Mouse (Mus musculus): ENCODE measurements around the gene Inf2.

Inf2 gene

DNA sequence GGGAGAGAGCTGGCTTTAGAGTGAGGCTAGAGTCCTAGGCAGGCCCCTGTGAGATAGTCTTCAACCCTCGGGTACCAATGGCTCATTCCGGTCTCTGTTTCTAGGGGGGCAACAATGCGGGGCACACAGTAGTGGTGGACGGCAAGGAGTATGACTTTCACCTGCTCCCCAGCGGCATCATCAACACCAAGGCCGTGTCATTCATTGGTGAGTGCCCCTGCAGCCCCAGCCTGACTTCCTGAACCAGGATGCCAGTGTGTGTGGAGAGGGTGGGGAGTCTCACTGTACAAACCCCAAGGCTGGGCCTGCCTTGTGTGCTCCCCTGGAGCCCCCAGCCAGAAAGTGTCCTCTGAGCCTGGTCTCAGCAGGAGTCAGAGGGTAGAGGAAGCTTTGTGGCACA lies 39.6 kb downstream of the Inf2 start:
- DNase-seq: no peak

DNA sequence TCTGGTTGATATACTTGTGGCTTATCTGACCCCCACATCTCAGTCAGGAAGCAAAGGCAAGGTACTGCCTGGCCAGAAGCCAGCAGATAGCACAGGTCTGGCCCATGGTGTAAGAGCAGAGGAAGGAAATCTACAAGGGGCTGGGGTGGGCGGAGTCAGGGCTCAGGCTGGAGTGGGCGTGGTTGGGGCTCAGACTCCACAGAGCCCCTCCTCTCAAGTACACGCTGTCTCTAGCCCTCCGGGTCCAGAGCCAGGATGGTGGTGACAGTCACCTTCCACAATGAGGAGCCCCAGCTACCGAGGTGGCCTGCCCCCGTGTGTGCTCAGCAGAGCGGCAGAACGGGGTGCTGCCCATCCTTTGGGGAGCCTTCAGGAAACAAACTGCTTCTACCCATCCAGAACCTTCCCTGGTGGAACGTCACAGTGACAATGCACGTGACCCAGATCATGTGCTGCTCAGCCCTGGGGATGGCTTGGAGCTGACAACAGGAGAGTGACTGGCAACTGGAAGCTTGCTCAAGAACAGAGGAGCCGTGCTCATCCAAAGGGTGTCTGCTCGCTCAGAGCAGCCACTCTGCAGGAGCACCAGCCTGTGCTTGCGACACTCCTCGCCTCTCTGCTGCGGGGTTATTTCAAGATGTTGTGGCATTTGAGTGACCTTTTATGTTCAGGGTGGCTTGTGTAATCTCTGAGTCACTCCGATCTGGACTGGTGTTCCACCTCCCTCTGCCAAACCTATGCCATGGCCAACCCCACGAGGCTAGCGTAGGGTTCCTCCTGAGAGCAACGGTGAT lies 40.5 kb downstream of the Inf2 start:
- peak; percentile 61 for DNase-seq

DNA sequence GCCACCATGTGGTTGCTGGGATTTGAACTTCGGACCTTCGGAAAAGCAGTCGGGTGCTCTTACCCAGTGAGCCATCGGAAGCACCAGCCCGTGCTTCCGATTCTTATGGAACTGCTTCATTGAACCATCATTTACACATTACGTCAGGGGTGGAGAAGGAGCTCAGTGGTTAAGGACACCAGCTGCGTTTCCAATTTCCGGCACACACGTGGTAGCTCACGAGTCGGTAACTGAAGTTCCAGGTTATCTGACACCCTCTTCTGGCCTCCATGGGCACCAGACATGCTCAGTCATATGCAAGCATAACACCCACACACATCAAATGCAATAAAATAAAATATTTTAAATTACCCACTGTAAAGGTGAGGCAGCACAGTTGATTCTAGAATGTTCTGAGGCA lies 41.4 kb downstream of the Inf2 start:
- no peak for DNase-seq

DNA sequence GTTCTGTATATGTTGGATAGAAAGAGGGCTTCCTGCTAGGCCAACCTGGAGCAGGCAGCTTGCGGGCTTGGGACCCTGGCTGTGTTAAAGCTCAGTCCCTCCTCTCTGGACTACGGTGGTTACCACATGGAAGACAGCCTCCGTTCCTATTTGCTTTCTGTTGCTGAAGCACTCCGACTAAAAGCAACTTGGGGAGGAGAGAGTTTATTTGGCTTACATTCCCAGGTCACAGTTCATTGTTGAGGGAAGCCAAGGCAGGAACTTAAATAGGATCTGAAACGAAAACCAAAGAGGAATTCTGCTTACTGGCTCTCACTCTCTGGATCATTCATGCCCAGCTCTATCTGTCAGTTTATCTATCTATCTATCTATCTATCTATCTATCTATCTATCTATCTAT lies 42.2 kb downstream of the Inf2 start:
- DNase-seq: no peak

DNA sequence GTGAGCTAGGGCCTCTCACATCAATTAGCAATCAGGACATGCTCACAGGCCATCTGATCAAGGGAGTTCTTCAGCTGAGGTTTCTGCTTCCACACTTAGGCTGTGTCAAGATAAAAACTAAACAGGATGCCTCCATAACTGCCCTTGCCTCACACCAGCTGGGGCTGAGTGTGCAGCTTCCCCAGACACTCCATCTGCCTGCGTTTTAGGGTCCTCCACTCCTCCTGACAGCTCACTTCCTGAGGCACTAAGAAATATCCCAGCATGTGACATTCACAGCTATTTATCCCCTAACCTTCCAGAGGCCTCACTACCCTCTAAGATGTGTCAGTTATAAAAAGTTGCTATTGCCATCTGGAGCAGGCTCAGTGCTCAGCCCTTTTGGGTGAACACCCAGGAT lies 42.9 kb downstream of the Inf2 start:
- DNase-seq: no peak

DNA sequence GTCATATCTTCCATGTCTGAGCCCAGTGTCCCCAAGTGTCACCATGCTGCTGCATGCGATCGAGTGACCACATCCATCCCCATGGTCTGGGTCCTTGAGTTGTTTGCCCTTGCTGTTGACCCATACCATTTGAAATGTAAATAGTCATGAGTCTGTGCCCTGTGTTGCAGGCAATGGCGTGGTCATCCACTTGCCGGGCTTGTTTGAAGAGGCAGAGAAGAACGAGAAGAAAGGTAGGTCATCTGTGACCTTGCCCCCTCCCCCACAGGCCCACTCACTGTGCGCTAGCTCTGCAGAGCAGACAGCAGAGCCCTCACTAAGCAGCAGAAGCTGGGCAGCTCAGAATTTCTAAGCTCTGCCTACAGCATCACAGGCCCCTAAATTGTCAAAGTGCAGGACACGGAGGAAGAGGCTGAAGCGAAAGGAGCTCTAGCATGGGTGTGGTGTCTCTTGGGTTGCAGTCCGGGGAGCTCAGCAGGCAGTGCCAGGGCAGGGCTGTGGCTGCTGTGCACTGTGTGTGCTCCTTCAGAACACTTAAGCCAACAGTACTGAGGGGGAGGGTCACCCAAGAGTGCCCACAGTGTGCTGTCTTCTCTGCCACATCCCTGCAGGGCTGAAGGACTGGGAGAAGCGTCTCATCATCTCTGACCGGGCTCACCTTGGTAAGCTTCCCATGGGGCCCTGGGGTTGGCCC lies 43.6 kb downstream of the Inf2 start:
- DNase-seq: no peak

DNA sequence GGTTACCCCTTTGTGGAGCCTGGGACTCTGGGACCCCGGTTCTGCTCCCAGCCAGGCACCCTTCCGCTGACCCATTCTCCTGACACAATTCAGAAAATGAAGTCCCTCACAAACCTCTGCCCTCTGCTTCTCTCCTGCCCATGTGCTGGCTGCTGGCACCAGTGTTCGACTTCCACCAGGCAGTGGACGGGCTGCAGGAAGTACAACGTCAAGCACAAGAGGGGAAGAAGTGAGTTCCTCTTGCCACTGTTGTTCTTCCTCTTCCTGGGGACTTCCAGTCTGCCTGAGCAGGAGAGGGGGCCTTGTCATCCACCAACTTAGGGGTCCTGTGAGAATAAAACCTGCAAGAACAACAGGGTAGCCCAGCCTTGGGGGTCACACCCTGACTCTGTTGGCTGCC lies 44.3 kb downstream of the Inf2 start:
- no peak for DNase-seq

DNA sequence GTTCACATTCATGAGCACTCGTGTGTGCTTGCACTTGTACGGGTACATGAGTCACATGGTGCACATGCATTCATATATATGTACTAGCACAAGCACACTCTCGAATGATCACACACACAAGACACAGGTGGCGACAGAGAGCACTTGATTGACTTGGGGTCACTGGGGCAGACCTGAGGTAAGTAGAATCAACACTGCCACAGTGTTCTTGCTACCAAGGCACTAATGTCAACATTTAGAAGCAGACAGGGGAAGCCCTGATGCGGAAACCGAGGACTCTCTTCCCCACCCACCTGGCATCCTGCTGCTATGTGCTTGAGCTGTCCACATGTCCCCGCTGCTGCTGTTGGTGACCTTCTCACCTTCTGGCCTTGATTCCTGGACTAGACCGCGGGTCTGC lies 45.1 kb downstream of the Inf2 start:
- DNase-seq: no peak

DNA sequence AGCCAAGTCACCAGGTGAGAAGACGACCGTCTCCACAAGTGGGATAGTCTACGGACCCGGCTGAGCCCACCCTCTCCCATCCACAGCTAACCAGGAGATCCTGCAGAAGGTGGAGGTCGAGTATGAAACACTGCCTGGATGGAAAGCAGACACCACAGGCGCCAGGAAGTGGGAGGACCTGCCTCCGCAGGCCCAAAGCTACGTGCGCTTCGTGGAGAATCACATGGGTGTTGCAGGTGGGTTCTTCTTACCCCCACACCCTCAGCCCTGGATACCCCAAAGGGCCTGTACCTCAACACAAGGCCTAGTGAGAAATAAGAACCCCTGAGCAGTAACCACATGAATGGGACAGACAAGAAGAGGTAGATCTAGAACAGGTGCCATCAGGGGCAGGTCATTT lies 50.9 kb downstream of the Inf2 start:
- DNase-seq: no peak

DNA sequence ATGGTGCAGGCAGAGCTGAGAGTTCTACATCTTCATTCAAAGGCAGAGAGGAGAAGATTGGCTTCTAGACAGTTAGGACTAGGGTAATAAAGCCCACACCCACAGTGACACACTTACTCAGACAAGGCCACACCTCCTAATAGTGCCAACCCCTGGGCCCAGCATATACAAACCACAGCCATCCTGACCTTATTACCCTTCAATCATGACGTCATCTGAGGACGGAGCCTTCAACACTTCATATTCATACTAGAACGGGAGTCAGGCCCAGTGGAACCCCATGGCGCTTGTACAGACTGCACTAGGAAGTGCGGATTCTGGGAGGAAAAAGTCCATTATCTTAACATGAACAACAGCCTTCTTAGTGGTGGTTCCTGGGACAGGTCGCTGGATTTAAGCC lies 54.5 kb downstream of the Inf2 start:
- DNase-seq: peak; percentile 63

DNA sequence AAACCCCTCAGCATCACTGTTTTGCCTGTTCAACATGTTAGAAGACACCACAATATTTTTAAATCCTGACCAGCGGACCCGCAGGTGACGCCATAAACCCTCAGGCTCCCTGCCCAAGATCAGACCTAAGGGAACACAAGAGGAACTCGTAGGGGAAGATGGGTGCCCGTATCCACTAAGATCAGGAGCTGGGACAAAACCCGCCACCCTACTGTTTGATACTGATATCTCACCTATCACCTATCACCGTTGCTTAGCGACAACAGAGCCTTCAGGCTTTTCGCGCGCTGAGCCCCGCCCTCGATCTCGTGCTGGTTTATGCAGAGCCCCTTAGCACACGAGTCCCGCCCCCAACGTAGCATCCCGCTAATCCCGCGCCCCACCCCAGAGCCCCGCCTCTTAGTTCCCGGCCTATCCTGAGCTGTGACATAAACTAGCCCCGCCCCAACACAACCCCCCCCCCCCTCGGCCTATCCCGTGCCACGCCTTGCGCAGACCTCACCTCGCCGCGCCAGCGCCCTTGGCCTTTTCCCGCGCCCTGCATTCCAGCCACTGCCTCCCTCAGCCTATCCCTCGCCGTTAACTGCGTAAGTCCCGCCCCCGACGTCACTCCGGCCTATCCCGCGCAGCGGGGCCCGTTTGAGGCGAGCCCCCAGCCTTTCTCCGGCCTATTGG lies 55.7 kb downstream of the Inf2 start, which contains the start of gene Siva1:
Siva1 (plus strand) TSS at position 500 of the 675 bp plus-strand sequence.
- DNase-seq: peak; percentile 100

DNA sequence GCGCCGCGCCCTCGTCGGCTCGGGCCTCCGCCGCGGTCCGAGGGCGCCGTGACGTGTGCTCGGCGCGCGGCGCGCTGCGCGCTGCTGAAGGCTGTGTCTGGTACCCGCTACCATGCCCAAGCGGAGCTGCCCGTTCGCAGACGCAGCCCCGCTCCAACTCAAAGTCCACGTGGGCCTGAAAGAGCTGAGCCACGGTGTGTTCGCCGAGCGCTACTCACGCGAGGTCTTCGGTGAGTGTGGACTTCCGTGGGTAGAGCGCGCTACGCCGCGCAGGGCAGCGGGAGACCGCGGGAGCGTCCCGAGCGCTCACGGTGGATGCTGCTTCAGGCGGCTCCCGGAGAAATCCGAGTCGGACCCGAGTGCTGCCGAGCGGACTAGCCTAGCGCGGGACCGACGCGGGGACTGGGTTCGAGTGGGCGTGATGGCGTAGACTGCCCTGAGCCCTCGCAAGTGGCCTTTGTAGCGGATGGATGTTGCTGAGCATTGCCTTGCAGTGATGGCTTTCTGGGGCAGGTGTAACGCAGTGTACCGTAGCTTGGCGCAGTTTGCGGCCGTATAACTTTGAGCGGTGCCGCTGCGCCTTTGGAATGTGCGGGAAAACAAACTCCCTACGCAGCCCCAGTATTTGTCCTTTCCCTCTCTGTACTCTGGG lies 56.4 kb downstream of the Inf2 start:
- no peak for DNase-seq

DNA sequence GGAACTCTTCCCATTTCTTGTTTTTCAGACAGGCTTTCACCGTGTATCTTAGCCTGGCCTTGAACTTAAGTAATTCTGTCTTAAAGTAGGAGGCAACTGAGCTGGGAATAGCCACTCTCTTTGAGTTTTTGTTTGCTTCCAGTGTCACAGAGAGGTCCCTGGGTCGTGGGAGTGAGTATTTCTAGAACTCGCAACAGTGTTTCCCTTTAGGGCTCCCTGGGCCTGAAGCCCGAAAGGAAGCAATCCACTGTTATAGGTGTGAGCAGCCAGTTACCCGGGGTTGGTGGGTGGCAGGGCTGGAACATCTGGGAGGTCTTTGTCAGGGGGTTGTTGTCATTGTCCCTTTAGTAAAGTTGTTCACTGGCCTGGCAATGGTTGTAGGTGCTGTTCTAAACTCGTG lies 57.6 kb downstream of the Inf2 start:
- no peak for DNase-seq

DNA sequence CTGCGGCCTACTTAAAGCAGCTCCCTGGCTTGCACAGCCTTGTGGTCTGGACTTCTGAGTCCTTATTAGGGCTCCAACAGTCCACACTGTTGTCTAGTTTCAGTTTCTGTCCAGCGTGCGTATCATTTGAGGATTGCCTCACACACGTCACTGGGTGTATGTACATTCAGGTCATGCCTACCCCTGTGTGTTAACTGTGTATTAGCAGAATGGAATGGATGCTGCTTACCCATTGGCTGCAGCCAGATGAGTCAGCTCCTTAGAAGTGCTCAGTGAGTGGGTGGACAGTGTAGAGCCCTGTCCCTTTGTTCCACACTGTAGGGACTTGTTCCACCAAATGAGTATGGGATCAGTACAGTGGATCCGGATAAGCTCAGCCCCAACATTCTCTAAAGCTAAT lies 59.5 kb downstream of the Inf2 start:
- no peak for DNase-seq

DNA sequence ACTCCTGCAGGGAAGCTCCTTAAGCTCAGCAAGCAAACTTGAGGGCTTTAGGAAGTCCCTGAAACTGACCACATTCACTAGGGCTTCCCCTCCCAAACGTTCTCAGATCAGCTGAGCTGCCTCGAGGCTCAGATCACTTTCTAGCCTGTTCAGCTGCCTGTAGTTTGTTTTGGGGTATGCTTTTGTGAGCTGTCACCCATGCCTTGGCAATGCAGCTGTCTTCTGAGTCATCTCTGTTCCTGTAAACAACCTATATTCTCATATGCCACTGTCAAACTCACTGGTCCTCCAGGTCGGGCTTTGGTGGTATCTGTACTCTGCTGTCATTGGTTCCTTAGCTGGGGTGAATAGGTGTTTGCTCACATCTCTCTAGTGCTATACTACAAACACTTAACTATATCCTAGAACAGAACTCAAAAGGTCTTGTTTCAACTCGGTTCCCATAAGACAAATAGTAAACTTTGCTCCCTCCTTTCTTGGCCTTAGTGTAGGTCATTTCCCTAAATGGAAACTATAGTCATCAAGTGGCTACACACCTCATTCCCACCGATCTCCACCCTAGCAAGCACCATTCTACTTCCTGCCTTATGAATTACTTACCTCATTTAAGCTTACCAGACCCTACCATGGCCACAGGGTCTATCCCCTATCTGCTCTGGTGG lies 63.3 kb downstream of the Inf2 start:
- DNase-seq: no peak

DNA sequence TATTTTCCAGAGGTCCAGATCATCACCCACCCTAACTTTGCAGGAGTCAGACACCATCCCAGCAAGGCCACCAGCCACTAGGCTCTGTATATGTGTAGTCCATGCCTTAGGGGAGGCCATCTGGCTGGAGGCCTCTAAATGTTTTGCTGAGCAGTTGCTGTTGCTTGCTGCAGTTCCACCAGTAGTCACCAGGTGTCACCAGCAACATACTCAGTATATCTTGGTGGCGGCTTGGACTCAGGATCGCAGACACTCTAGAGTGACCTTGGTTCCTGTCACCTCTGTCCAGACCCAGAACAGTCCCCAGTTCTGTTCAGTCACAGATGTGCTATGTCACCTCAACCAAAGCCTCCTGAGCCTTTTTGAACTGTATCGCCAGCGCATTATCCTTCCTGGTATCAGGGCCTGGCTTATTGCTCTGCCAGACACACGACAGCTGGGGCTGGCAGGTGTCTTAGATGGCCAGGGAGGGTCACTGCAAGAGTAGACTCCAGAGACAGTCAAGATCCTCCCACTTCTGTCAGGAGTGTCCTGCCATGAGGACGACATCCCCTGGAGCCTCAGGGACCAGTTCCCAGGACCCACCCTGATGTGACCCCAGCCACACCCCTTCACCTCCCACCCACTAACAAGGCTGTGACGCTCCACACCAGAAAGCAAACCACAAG lies 64.7 kb downstream of the Inf2 start:
- peak; percentile 87 for DNase-seq

DNA sequence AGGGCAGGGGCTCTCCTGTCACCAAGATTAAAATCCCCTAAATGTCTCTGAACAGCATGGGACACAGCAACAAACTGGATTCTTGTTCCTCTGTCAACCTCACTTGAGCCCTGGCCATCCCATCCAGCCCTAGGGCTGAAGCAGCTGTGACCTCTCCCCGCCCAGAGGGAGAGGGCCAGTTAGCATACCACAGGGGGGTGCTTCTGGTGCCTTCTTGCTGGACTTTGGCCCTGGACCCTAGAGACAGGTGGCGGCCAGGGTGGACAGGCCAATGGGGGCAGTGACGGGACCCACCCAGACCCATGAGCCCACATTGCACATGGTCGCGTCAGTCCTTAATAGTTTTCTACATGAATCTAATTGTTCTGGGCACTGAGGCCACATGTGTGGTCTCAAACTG lies 65.5 kb downstream of the Inf2 start:
- no peak for DNase-seq

DNA sequence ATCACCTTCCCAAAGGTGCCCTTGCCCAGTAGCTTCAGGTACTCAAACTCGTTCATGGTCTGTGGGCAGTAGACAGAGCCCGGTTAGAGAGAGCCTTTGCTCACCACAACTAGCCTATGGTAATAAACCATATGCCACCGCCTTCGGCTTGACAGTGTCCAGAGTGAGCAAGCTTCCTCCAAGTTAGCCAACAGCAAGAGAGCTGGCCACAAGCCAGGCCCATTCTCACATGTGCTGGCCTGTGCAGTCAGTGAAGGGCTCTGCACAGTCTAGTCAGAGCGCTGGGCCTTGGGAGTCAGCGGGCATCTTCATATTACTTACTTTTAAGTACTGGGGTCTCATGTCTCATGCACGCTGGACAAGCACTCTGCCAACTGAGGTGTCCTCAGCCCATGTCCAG lies 70.0 kb downstream of the Inf2 start:
- DNase-seq: peak; percentile 73

DNA sequence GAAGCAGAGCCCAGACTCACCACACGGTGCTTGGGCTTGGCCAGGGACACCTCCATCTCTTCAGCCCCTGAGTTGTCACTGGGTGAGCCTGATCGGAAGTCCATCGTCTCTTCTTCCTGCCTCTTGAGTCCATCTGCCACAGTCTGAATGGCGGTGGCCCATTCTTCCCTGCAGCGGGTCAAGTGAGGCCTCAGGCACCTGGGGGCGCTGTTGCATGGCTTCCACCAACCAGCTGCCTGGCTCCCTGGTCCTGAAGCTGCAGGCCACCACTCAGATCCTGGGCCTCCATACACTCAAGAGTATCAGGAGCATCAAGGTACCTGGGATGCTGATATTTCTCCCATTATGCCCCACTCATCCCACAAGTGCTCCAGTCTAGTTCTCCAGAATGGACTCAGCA lies 70.5 kb downstream of the Inf2 start:
- DNase-seq: no peak

DNA sequence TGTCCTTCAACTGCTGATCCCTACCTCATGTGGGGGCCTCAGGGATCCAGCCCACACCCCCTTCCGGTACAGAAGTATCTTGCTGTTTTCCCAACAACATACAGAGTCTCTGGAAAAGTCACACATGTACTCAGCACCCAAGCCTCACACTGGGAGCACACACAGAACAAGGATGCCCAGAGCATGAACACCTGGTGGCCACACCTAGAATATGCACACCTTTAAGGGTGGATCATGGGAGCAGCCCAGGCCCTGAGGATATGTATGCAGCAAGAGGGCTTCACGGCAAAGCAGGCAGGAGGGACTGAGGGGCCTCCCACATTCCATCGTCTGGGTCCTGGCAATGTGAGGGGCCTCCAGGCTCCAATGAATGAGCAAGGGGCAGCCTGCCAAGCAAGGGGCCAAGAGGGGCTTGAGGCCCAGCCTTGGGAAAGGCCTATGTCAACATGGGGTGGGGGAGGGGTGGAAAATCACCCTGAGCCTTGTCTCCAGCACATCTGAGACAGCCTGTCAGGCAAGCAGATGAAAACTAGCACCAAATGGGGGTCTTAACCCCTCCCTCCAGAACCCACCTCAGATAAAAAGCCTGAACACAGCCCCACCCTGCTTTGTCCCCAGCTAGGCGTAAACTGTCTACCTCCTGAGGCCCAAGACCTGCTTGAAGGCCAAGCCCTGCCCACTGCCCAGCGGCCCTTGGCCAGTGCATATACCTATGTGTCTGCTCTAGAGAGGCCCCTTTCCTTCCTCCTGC lies 72.2 kb downstream of the Inf2 start:
- no peak for DNase-seq

DNA sequence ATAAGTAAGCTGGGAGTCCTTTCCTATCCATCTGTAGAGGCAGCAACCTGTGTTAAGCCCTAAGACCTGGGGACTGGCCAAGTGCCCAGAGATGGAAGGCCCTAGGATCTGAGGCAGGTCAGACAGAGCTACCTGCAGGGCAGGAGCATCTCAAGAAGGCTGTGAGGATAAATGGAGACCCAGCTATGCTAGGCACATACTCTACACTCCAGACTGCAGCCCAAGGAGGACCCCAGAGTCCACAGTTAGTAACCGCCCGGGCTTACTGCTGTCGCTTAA lies 72.7 kb downstream of the Inf2 start:
- no peak for DNase-seq

DNA sequence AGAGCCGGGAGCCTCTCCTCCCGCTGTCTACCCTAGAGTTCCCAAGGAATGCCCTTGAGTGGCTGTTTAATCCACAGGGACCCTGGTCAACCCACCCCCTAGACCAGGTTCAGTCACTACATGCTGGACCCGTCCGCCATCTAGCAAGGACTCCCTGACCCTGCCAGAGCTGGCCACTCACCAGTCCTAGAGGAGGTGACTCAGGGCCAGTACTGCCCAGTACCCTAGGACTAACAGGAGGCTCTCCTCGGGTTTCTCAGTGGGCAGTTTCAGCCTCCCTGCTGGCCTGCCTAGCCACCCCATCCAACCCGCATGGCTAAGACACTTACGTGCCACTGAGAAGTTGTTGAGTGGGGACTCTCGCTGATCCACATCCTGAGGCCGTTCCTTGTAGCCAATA lies 73.3 kb downstream of the Inf2 start:
- DNase-seq: no peak

Measured in cerebellum, adult 11-12 months (tissue).